Mouse (Mus musculus): ENCODE results near the gene Fsip1.

The Fsip1 gene

GRCm38 (mm10) chr2:118091226-118091625 lies 165.5 kb downstream of the Fsip1 start:
- no peak for DNase-seq (ENCODE audit: low spot score in 2 of 2)

DNA sequence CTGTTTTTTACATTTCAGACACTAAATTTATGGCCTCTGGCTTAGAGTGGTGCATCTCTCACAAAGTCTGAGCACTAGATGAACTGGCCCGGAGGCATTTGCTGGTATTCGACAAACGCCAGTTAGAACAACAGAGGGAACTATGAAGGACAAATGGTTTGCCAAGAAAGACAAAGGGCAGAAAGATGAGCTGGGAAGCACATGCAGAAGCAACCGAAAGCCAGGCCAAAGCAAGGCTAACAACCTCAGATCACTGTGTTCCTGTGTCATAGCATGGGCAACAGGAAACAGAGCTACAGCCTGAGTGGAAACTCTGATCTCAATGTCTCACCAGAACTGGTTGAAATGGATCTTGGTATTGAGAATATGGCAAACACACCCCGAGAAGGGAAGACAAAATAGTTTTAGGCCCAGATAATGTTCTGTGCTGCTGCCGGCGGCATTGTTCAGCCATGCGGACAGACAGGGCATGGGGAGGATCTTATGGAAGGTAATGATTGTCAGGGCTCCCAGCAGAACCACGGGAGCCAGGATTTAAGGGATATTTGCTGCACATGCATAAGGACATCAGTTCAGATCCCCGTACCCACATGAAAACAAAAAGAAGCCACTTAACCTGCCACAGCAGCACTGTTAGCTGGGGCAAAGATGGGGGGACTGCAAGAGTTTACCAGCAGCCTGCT lies 169.6 kb downstream of the Fsip1 start:
- no peak for DNase-seq (ENCODE audit: low spot score in 2 of 2)

GRCm38 (mm10) chr2:118085647-118086046 lies 171.1 kb downstream of the Fsip1 start:
- no peak for DNase-seq (ENCODE audit: low spot score in 2 of 2)

DNA sequence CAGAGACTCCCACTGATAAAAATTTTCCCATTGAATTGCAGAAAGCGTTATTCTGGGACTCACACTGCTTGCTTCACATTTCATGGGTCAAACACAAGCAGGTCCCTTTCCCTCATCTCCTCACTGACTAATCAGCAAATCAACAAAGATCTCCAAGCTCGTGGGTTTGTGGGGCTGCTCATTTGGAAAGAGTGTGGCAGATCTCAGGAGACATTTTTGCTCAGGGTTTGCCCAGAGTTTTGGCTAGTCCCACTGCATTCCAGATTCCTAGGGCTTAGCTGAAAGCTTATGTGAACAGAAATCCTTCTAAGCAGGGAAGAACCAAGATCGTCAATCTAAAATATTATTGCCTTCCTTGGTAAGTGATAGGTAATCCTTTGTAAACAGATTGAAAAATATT lies 172.1 kb downstream of the Fsip1 start:
- DNase-seq (ENCODE audit: low spot score in 2 of 2): no peak

DNA sequence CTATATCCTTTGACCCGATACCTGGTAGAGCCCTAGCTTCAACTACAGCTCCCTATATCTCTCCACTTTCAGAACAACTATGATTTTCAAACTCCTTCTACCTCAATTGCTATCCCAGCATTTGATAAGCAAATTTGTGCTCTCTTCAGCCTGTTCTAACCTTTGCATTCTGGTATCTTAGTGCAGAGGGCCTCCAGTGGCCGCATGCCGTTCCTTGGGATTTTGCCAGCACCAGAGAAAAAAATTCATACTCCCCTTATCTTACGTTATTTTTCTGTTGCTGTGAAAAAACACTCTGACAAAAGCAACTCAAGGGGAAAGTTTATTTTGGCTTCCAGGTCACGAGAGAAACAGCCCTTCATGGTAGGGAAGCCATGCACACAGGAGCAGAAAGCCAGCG lies 173.1 kb downstream of the Fsip1 start:
- no peak for DNase-seq (ENCODE audit: low spot score in 2 of 2)

DNA sequence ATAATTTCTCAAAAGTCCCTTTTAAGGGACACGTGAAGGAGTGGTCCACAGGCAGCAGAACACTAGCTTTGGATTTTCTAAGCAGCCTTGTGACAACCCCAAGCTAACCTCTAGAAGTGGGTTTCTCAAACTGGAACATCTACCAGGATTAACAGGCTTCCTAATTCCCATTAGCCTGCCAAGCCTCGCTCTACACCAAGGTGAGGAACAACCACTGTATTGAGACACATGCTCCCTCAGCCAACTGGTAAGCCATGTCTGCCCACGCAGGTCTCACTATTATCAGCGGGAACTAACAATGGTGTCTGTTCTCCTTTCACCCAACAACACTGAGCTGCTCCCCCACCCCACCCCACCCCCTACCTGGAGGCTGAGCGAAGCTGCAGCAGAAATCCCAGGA lies 175.2 kb downstream of the Fsip1 start:
- DNase-seq (ENCODE audit: low spot score in 2 of 2): no peak

All from left cerebral cortex, adult 9 months (tissue).